ENCODE assay signal across 10 mouse cellular contexts in the genomic region with DNA sequence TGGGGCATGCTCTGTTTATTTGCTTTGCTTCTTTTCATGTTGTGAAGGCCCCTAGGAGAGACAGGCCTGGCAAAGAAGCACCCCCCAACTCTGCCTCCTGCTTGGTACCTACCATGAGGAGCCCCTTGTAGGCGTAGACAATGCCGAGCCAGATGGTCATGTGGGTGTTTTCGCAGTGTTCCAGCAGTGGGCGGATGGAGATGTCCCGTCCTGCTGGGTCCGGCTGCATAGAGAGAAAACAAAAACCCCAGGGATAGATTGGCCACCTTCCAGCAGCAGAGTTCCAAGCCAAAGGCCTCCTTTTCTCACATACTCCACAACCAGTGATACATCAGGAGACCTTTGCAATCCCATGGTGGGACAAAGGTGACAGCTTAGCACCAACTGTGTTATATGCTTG. TPM values are rescaled to one million over a fixed set of nuclear protein-coding genes. Genes with fewer than 3 reads are reported as not detected.
DNase-seq lines count a peak whose midpoint lies in the region; ATAC-seq and TF ChIP-seq lines count a peak whose summit lies in the region.
"Had no signal": no experiment of that assay in that cellular context is flagged by ENCODE, and none has a peak within 500 bp of the region (broad histone marks: within the 10 kb centered on the region; RNA-seq: fewer than 3 reads in every experiment).

No protein-coding gene starts in this region.

- H3K9me3 ChIP-seq in forebrain, postnatal 0 days (ENCODE audit: low read length): no peaks in the 10 kb centered on the region
- no peaks in the 10 kb centered on the region for H3K9me3 ChIP-seq in forebrain, embryonic 13.5 days (replicated peaks)
- no peaks in the 10 kb centered on the region for H3K9me3 ChIP-seq in midbrain, embryonic 14.5 days (ENCODE audit: control insufficient read depth, low read length)
- H3K9me3 ChIP-seq in midbrain, embryonic 10.5 days (replicated peaks): no peaks in the 10 kb centered on the region
- H3K9me3 ChIP-seq: megakaryocyte, embryonic 14.5 days had no signal

- WGBS in forebrain, postnatal 0 days: 34% methylated on average over 6 of the region's 6 CpGs
- 42% methylated on average over 6 of the region's 6 CpGs for WGBS in forebrain, embryonic 13.5 days
- 64% methylated on average over 6 of the region's 6 CpGs for WGBS in midbrain, embryonic 14.5 days
- 73% methylated on average over 6 of the region's 6 CpGs for WGBS in midbrain, embryonic 10.5 days

- no peak for TF ChIP-seq CTCF in forebrain, postnatal 0 days (IDR thresholded peaks at IDR 0.05; ENCODE audit: low read depth)

- no peak for DNase-seq in forebrain, postnatal 0 days
- DNase-seq in midbrain, embryonic 14.5 days: peak; percentile 42
- no peak for DNase-seq in midbrain, embryonic 10.5 days (ENCODE audit: low spot score)
- DNase-seq in heart, postnatal 4 days: peak; percentile 57
- DNase-seq in right cerebral cortex, adult 18-20 months: peak; percentile 91
- DNase-seq in yolk sac, embryonic 10.5 days (ENCODE audit: low spot score): no peak
- DNase-seq in thymus, postnatal 0 days (ENCODE audit: low spot score): no peak

- H3K4me2 ChIP-seq in forebrain, postnatal 0 days (ENCODE audit: low read depth): no peak overlapping the region
- H3K4me2 ChIP-seq in forebrain, embryonic 13.5 days: no peak overlapping the region
- H3K4me2 ChIP-seq in midbrain, embryonic 14.5 days (ENCODE audit: low read length): no peak overlapping the region

- H3K36me3 ChIP-seq in forebrain, postnatal 0 days (ENCODE audit: insufficient read depth): peaks cover 9% of the 10 kb centered on the region
- H3K36me3 ChIP-seq in forebrain, embryonic 13.5 days (ENCODE audit: poor library complexity, severe bottlenecking): no peaks in the 10 kb centered on the region
- H3K36me3 ChIP-seq in midbrain, embryonic 14.5 days (ENCODE audit: control insufficient read depth, insufficient read depth, low read length): no peaks in the 10 kb centered on the region
- no peaks in the 10 kb centered on the region for H3K36me3 ChIP-seq in midbrain, embryonic 10.5 days

- no peak overlapping the region for H3K27ac ChIP-seq in forebrain, postnatal 0 days (ENCODE audit: low read depth, low read length)
- H3K27ac ChIP-seq in forebrain, embryonic 13.5 days: no peak overlapping the region
- no peak overlapping the region for H3K27ac ChIP-seq in midbrain, embryonic 14.5 days (replicated peaks; ENCODE audit: low read depth, low read length)
- no peak overlapping the region for H3K27ac ChIP-seq in midbrain, embryonic 10.5 days (replicated peaks)

- no peak overlapping the region for H3K4me3 ChIP-seq in forebrain, postnatal 0 days (ENCODE audit: low read depth, low read length)
- no peak overlapping the region for H3K4me3 ChIP-seq in forebrain, embryonic 13.5 days
- no peak overlapping the region for H3K4me3 ChIP-seq in midbrain, embryonic 14.5 days (replicated peaks; ENCODE audit: low read depth, low read length)
- no peak overlapping the region for H3K4me3 ChIP-seq in midbrain, embryonic 10.5 days
- H3K4me3 ChIP-seq: erythroblast, embryonic 14.5 days; megakaryocyte, embryonic 14.5 days had no signal

- no peak overlapping the region for H3K9ac ChIP-seq in forebrain, postnatal 0 days
- no peak overlapping the region for H3K9ac ChIP-seq in forebrain, embryonic 13.5 days
- H3K9ac ChIP-seq in midbrain, embryonic 14.5 days (replicated peaks; ENCODE audit: low read length): no peak overlapping the region

- ATAC-seq in forebrain, postnatal 0 days: peak; percentile 78
- ATAC-seq in forebrain, embryonic 13.5 days: no peak
- ATAC-seq in midbrain, embryonic 14.5 days (ENCODE audit: low FRiP score, low TSS enrichment): no peak

- no peaks in the 10 kb centered on the region for H3K27me3 ChIP-seq in forebrain, postnatal 0 days (ENCODE audit: insufficient read depth, low read length)
- peaks cover 7% of the 10 kb centered on the region; the same call in 1 of the 2 replicates for H3K27me3 ChIP-seq in forebrain, embryonic 13.5 days
- no peaks in the 10 kb centered on the region for H3K27me3 ChIP-seq in midbrain, embryonic 14.5 days (ENCODE audit: control insufficient read depth, insufficient read depth, low read length)
- H3K27me3 ChIP-seq in midbrain, embryonic 10.5 days (ENCODE audit: low read depth, poor library complexity, severe bottlenecking): no peaks in the 10 kb centered on the region

- no peaks in the 10 kb centered on the region for H3K4me1 ChIP-seq in forebrain, postnatal 0 days (ENCODE audit: insufficient read depth)
- peaks cover 6% of the 10 kb centered on the region; the same call in 1 of the 2 replicates for H3K4me1 ChIP-seq in forebrain, embryonic 13.5 days
- no peaks in the 10 kb centered on the region for H3K4me1 ChIP-seq in midbrain, embryonic 14.5 days (ENCODE audit: control insufficient read depth, insufficient read depth, low read length)
- no peaks in the 10 kb centered on the region for H3K4me1 ChIP-seq in midbrain, embryonic 10.5 days

RNA-seq across cellular contexts. Expression of gene Tbc1d2, which starts 34.2 kb away (rescaled TPM):
- total RNA-seq in forebrain, postnatal 0 days (2014; rRNA removed): 0.77 and 1.5 TPM in 2 replicates
- polyA plus RNA-seq in forebrain, postnatal 0 days (2015; fragmentation: Nextera tagmentation; extraction: Ambion mirVana): 0.47 and 0.67 TPM in 2 replicates
- polyA plus RNA-seq in forebrain, embryonic 13.5 days (2015; fragmentation: Nextera tagmentation; extraction: Ambion mirVana): 0.50 and 0.74 TPM in 2 replicates
- 0.16 and 0.31 TPM in 2 replicates for polyA plus RNA-seq in midbrain, embryonic 14.5 days (2014; fragmentation: Nextera tagmentation; extraction: Ambion mirVana)
- 0.65 and 0.76 TPM in 2 replicates for polyA plus RNA-seq in midbrain, embryonic 10.5 days (2016; fragmentation: Nextera tagmentation; extraction: Ambion mirVana)
- total RNA-seq in heart, postnatal 4 days (2021): 1 to 10 TPM; 2.9 to 3.5 TPM
- 2.1 and 2.2 TPM in 2 replicates for polyA plus RNA-seq in thymus, postnatal 0 days (2015; fragmentation: Nextera tagmentation; extraction: Ambion mirVana)

Comparison
In these comparisons a context has a peak if more than half of its experiments do, and no peak if none do; other contexts are left out.
1. DNase-seq: peak in midbrain, embryonic 14.5 days (single experiment), heart, postnatal 4 days (single experiment) and right cerebral cortex, adult 18-20 months (single experiment); none in forebrain, postnatal 0 days (single experiment), midbrain, embryonic 10.5 days (single experiment), yolk sac, embryonic 10.5 days (single experiment) and thymus, postnatal 0 days (single experiment).